Mouse (Mus musculus) cerebellum, adult 18-20 months (tissue): ENCODE results near the gene Ptprt.

Experiments
- DNase-seq, 2 experiments: peaks; one replicate each; pipeline ENCODE4 v3.0.0; 2021

The Ptprt gene

DNA sequence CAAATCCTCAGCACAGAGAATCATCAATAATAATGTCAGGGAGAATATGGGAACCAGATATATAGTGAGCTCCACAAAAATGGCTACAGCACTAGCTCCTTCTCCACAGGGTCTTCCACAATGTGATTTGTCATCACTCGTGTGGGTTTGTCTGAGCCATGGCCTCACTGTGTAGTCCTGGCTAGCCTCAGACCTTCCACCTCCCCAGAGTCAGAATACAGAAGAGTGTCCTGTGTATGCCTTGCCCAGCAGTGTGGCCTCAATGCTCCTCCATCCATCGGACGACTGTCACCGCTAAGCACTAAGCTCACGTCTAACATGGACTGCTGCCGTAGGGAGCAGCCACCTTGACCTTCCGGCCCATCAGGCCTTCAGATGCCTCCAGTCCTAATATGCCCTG, 83.1 kb downstream of the Ptprt start:
- no peak for DNase-seq

- no peak for DNase-seq
Observed at GRCm38 (mm10) chr2:162572851-162573250, 88.1 kb downstream of the Ptprt start.

DNA sequence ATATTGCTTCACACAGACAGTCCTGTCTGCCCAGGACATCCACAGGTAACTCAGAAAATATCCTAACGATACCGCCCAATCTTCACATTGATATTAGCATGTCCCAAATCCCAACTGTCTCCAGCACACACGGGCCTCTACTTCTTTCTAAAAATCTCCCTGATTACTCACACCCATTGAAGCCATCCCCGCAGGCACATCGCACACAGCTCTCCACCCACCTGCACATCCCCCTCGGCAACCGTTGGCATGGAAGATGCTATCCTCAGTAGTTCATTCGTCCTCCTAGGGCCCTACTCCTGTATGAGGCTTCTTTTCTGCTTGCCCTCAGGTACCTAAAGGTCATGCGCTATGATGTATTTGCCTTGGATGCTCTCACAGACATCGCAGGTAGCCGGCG, 89.9 kb downstream of the Ptprt start:
- DNase-seq, result no peak

DNA sequence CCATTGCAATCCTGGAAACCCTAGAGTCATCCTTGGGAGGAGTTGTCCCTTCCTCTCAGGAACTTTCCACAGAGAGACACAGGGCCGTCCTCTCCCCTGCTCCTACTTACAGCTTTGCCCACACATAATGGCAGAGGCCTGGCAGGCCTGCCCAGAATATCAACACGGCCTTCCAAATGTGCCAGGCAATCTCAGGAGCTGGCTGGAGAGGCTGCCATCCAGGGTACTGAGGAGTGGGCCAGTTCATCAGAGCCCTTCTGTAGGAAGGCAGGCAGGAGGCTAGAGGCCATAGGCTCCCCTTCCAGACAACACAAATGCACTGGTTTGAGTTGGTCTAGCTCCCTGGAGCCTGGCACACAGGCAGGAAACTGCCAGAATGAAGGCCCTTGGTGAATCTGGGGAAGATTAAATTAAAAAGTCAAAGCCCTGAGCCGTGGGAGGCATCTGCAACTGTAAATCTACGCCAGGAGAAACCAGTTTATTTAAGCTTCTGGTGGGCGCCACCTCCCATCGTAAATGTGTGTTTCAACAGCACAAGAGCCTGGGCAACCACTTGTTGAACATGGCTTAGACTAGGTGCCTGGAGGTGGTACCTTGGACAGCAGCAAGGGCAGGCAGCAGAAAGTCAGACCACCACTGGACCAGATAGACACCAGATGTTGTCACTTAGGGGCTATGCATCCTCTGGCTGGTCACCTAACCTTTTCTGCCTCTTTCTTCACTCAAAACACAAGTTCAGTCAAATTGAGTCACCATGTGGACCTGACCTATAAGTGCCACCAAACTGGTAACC, 92.4 kb downstream of the Ptprt start:
- DNase-seq, result no peak

DNA sequence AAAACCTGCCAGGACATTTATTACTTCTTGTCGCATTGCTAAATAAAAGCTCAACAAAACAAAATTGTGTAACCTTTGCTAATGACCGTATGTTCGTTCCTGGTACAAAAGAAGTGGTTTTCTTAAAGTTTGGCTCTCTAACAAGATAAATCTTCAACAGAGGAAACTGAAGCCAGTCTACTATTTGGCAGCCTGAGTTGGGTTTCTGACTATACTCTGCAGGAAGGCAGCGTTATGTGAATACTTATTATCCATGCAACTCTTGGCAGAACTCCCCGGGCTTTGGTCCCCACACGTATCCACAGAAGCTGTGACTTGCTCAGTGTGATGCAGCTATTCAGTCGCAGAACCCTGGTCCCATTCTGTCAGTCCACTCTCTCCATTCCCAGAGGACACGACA, 112.6 kb downstream of the Ptprt start:
- no peak for DNase-seq

DNA sequence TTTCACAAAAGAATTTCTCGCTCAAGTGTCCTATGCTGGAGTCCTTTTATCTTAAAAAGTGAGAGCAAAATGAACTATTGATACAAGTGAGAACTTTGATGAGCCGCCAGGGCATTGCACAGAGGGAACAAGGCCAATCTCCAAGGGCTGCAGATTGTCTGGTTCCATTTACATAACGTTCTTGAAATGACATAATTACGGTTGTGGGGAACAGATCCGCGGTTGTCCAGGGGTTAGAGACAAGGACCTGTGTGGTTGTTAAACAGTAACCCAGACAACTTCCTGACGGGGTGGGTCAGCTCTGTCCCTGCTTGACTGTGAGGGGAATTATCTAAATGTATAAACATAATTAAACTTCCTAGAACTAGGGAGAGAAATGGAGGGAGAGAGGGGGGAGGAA, 129.3 kb downstream of the Ptprt start:
- DNase-seq, result peak in 1 of 2 experiments; percentile 16

DNA sequence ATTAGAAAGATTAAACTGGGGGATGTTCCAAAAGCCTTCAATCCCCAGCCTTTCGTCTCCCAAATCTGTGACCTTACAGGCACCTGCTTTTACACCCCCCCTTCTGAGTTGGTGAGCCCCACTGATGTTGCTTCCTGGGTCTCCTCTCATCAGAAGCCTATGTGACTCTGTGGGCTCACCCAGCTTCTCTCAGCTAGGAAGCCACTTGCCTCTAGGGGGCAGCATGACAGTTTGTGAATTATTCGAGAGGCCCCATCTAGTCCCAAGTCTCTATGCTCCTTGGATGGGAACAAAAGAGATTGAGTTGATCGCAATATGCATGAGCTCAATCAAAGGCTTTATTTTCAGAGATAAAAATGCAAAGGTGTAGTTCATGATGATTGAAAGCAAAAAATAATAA, 132.0 kb downstream of the Ptprt start:
- no peak for DNase-seq

DNA sequence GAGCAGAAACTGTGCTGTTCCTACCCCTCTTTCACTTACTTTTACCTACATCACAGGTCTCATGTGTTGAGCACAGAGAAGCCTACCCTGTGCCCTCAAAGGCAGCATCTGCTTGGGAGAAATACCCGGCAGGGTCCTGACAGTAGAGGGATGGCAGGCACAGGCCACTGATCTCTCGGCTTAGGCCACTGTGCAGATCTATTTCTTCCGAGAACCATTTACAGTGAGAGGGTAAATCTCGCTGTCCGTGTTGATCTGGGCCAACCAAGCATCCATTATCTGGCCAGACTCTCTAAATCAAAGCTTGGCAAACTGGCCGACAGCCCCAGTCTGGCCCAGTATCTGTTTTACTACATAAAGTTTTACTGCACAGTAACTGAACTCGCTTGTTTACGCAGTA, 145.0 kb downstream of the Ptprt start:
- no peak for DNase-seq

DNA sequence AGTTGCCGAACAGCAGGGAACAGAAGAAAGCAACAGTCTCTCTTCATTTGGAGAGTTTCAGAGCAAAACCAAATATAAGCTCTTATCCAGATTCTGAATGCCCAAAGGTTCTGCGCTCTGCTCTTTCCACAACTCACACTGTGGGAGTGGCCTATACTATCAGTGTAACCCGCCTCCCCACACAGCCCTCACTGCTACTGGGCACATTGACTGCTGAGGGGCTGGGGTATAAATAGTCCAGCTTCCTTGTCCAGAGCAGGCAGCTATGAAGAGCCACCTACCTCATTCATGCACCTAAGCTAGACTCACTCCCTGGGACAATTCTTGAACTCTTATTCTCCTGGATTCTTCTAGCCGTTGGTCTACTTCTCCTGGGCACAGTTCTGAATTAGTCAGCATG, 147.9 kb downstream of the Ptprt start:
- DNase-seq, result no peak

DNA sequence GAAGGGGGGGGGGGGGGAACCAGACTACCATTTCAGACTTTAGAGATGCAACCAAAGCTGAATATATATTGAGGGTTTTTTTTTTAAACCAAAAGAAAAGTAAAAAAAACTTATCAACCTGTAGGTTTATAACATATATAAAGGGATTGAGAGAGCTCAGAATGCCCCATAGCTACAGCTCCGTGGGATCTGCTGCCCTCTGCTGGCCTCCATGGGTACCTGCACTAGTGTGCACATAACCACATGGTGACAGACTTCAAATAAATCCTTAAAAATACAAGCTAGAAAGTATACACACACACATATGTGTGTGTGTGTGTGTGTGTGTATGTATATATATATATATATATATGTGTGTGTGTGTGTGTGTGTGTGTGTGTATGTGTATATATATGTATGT, 148.9 kb downstream of the Ptprt start:
- no peak for DNase-seq

- DNase-seq, result no peak
Observed at GRCm38 (mm10) chr2:162509016-162509415, 151.9 kb downstream of the Ptprt start.

DNA sequence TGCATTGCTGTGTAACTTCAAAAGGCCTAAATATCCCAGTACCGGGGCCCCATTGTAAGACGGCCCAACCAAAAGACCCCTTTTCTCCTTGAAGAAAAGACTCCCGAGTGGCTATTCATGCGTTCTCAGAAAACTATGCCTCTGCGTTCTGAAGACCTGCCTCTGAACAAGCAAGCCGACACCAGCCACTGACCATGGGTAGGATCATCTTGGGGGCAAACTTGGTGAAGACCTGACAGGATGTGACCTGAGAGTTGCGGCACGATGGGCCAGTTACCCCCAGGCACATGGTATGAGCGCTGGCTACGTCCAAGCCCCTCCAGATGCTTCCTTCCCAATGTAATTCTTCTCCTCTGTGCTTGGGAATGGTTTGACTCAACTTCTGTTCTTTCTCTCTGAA, 153.3 kb downstream of the Ptprt start:
- DNase-seq, result no peak

DNA sequence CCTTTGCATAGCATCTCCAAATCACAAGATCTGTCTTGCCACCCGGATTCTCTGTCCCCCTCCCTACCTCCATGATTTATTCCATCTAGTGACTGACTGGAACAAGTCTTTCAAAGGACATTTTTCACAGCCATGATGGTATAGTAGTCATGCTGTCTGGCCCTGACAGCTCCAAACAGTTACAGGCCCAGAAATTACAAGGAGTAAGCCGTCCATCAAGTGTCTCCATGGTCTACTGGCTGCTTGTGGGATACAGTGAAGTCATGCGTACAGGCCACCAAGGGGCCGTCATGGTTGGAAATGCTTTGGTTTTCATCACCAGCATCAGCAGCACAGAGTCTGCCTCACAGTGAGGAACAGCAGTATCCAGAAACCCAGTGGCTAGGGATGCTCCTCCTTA, 156.1 kb downstream of the Ptprt start:
- no peak for DNase-seq

DNA sequence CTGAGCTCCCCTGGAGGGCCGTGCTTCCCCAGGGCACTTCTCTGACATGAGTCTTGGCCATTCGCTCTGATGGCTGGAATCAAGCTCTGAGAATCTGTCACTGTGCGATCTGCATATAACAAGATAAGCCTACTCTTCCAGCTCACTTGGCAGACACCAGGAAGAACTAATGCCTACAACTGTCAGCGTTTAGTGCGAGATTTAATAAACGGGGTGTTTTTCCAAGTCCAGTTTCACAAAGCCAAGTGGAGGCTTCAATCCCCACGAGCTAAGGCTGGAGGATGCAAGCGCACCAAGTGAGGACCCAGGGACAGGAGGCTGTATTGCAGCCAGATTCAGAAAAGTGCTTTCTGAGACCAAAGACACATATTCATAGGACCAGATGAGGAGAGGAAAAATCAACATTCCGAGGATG, 161.4 kb downstream of the Ptprt start:
- no peak for DNase-seq

GRCm38 (mm10) chr2:162498191-162498590, 162.8 kb downstream of the Ptprt start:
- no peak for DNase-seq

- DNase-seq, result no peak
Observed at GRCm38 (mm10) chr2:162484036-162484435, 176.9 kb downstream of the Ptprt start.

DNA sequence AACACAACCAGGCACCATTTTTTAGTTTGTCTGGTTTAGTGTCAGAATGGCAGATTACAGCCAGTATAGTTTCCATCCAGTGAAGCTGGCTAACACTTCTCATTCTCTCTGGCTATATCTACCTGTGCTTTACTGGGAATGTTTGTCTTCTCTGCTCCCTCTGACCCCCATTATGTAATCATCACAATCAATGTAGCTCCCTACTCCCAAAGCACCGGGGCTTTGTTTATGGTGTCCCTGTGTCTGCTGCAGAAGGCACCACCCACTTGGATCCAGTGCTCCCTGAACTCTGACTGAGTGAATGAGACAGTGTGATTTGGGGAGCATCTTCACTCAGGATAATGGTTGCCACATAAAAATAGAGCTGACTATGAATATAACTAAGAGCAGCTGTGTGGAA, 217.8 kb downstream of the Ptprt start:
- DNase-seq, result no peak

- no peak for DNase-seq
Observed at GRCm38 (mm10) chr2:162436646-162437045, 224.3 kb downstream of the Ptprt start.

DNA sequence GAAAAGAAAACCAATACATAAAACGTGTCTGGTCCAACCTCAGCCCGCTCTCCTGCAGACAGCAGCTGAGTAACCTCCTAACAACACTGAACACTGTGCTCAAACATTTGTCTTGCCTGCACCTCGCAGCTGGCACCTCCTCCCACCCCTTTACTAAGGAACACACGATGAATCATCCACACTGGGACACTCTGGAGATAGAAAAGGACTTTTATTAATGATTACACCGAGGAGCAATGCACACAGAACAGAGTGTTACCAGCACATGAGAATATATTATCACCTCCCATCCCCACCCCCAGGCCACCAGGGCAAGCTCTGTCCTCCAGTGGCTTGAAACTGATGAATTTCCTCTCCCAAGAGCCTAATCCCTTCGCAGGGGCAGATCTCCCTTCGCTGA, 230.8 kb downstream of the Ptprt start:
- DNase-seq, result no peak

GRCm38 (mm10) chr2:162426114-162426513, 234.8 kb downstream of the Ptprt start:
- no peak for DNase-seq

DNA sequence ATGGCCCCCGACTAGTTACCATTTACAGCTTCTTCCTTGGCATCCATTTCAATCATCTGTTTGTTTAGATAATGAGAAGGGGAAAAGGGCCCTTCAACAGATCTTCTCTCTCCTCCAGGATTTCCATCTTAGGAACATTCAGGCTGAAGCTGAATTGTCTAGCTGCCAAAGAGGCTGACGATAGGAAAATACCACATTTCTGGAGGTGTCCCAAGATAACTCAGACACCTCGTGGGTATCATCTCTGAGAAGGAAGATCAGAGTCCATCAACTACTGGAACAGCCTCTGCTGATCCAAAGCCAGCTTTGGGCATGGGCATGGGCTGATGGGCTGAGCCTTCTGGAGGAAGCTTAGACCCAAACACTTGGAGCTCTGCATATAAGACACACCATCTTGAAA, 242.8 kb downstream of the Ptprt start:
- no peak for DNase-seq

DNA sequence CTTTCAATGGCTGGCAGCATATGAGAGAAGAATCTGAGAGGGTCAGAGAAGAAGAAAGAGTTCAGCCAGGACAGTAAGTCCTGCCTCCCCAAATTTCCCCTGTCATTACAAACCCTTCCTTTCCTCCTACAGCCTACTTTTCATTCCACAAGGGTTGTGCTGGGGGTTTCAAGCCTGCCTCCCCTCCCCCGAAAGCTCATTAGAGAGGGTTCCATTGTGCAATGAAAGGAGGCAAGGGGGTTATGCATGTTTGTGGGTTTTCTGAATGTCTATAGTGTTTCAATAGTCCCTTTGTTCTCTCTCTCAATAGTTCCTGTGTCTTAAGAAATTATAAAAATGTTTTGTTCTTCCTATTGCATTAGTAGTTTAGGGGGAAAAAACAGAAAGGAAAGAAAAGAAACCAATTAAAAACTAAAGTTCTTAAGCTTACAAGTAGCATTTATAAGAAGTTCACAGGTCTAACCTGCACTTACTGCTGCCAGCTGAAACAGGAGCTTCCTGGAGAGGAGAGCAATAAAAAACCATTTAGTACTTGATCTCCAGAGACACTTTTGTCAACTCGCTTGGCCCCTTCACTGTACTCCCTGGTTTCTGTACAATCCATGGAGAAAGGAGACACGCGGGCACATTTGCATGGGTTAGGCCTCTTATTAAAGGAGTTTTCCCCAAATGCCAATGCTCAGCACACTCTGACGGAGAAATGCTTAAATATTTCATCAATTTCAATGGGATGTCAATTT, 247.7 kb downstream of the Ptprt start:
- DNase-seq, result no peak

GRCm38 (mm10) chr2:162411014-162411413, 249.9 kb downstream of the Ptprt start:
- DNase-seq, result peak; percentile 36 to 58

DNA sequence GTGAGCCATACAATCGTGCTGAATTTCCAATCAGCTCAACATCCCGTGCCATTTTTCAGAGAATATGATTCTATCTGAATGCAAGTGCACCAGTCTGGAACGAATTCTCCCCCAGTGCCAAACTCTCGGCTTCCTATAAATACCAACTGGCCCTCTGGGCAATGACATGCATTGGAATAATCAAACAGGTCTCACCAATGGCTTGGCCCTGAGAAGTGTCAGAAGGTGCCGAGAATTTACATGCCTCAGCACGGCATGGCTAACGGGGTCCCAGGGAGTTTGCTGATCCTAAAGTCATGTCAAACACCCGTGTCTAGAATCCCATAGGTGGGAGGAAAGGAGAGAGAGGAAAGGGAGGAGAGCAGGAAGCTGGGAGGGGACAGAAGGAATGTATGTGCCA, 251.7 kb downstream of the Ptprt start:
- no peak for DNase-seq
